Mouse (Mus musculus): ENCODE data around the gene Kcnq1. TPM values are rescaled to one million over a fixed set of nuclear protein-coding genes. Genes with fewer than 3 reads are reported as not detected.
A peak's percentile ranks its signal among the peaks of the same experiment; 100 is the strongest.

The Kcnq1 gene
- total RNA-seq, 2 experiments from 2014 or later: 51.7 to 55.3 TPM

GRCm38 (mm10) chr7:143373265-143373664 is 267.1 kb downstream of the Kcnq1 start:
- DNase-seq: no peak

- DNase-seq: peak; percentile 40
These were observed 269.8 kb downstream of the Kcnq1 start for GRCm38 (mm10) chr7:143375945-143376344.

- no peak for DNase-seq
These were observed 274.4 kb downstream of the Kcnq1 start for GRCm38 (mm10) chr7:143380466-143381073.

- DNase-seq: no peak
These were observed 280.5 kb downstream of the Kcnq1 start for GRCm38 (mm10) chr7:143386632-143387031.

GRCm38 (mm10) chr7:143388783-143389695 is 282.9 kb downstream of the Kcnq1 start:
- DNase-seq: peak; percentile 80

- DNase-seq: peak; percentile 43
These were observed 283.7 kb downstream of the Kcnq1 start for GRCm38 (mm10) chr7:143389860-143390259.

- peak; percentile 51 for DNase-seq
These were observed 284.3 kb downstream of the Kcnq1 start for GRCm38 (mm10) chr7:143390277-143390948.

- peak; percentile 51 for DNase-seq
These were observed 289.0 kb downstream of the Kcnq1 start for GRCm38 (mm10) chr7:143395113-143395563.

- DNase-seq: no peak
These were observed 293.6 kb downstream of the Kcnq1 start for GRCm38 (mm10) chr7:143399756-143400155.

GRCm38 (mm10) chr7:143400599-143400998 is 294.4 kb downstream of the Kcnq1 start:
- no peak for DNase-seq

GRCm38 (mm10) chr7:143401429-143402016 is 295.4 kb downstream of the Kcnq1 start:
- DNase-seq: no peak

- no peak for DNase-seq
These were observed 298.1 kb downstream of the Kcnq1 start for GRCm38 (mm10) chr7:143404296-143404695.

GRCm38 (mm10) chr7:143407931-143408501 is 301.9 kb downstream of the Kcnq1 start:
- DNase-seq: peak; percentile 23

GRCm38 (mm10) chr7:143408615-143409021 is 302.5 kb downstream of the Kcnq1 start:
- DNase-seq: peak; percentile 37

GRCm38 (mm10) chr7:143412606-143413005 is 306.4 kb downstream of the Kcnq1 start:
- DNase-seq: no peak

- no peak for DNase-seq
These were observed 308.9 kb downstream of the Kcnq1 start for GRCm38 (mm10) chr7:143415070-143415469.

GRCm38 (mm10) chr7:143416406-143416805 is 310.2 kb downstream of the Kcnq1 start:
- no peak for DNase-seq

- no peak for DNase-seq
These were observed 311.7 kb downstream of the Kcnq1 start for GRCm38 (mm10) chr7:143417875-143418274.

- DNase-seq: no peak
These were observed 313.5 kb downstream of the Kcnq1 start for GRCm38 (mm10) chr7:143419585-143420160.

- DNase-seq: no peak
These were observed 322.1 kb downstream of the Kcnq1 start for GRCm38 (mm10) chr7:143428142-143428813.

GRCm38 (mm10) chr7:143428814-143429499 is 322.8 kb downstream of the Kcnq1 start:
- no peak for DNase-seq
